Mouse (Mus musculus): ENCODE data around the gene Dnah11. TPM values are rescaled to one million over a fixed set of nuclear protein-coding genes. Genes with fewer than 3 reads are reported as not detected.

The Dnah11 gene
- total and polyA plus RNA-seq, 2 experiments: 0.12 to 0.18 TPM

DNA sequence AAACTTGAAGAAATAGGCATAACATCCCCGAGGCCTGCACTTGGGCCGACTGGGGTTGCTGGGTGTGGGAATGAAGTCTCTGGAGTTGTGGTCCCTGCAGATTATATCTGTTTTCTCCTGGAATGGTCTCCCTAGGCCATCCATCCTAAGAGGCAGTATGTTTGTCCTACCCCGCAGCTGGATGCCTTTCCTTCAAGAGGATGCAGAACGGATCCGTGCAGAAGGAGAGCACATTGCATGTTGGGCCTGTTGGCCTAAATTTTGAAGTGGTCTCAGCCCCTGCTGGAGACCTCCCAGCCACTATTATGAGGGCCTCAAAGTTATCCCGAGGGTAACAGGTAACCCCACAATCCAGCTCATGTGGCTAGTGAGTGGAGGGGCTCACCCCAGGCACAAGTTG, 350.2 kb downstream of the Dnah11 start:
- no peaks in the 10 kb centered on the region; the same call in 1 of the 2 replicates for H3K4me1 ChIP-seq (ENCODE audit: control insufficient read depth, insufficient read depth, low read length)

DNA sequence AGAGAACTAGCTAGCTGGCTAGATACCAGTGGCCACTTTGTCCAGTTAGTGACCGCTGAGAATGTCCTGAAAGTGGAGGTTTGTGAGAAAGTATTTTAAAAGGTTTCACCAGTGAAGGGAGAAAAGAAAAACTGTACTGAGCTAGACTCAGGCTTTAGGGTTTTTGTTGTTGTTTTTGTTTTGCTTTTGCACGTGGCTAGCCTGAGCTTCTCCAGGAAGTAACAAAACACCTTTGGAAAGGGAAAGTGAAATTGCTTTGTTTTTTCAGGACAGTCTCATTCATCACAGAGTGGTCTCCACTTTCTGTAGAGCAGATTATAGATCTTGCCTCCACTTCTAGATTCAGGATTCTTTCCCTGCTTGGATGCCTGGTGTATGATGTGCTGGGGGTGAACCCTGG, 353.9 kb downstream of the Dnah11 start:
- no peaks in the 10 kb centered on the region for H3K79me2 ChIP-seq (ENCODE audit: control insufficient read depth, insufficient read depth, low read length)
- H3K36me3 ChIP-seq (ENCODE audit: control insufficient read depth, insufficient read depth, low read length): no peaks in the 10 kb centered on the region
- no peak overlapping the region for H3K27ac ChIP-seq (replicated peaks; ENCODE audit: insufficient read depth, low read depth, low read length)
- H3K4me1 ChIP-seq (ENCODE audit: control insufficient read depth, insufficient read depth, low read length): no peaks in the 10 kb centered on the region; the same call in 1 of the 2 replicates
- DNase-seq (ENCODE audit: extremely low read depth, low read depth, low spot score): no peak
- no peak overlapping the region for H3K9ac ChIP-seq (ENCODE audit: low read depth, low read length)
- 17% methylated on average over 2 of the region's 2 CpGs for WGBS
- H3K4me3 ChIP-seq (ENCODE audit: insufficient read depth, low read depth, low read length): no peak overlapping the region
- H3K27me3 ChIP-seq (ENCODE audit: control insufficient read depth, insufficient read depth, low read length): no peaks in the 10 kb centered on the region
- TF ChIP-seq POLR2A (IDR thresholded peaks at IDR 0.05; ENCODE audit: extremely low read depth, insufficient read depth, low read length) (no peak), CTCF (IDR thresholded peaks at IDR 0.05; ENCODE audit: low read depth, low read length) (no peak)

More for the DNA sequence above, 350.2 kb downstream of the Dnah11 start:
- H3K27me3 ChIP-seq (ENCODE audit: control insufficient read depth, insufficient read depth, low read length): no peaks in the 10 kb centered on the region
- no peaks in the 10 kb centered on the region for H3K36me3 ChIP-seq (ENCODE audit: control insufficient read depth, insufficient read depth, low read length)
- no peak overlapping the region for H3K9ac ChIP-seq (ENCODE audit: low read depth, low read length)
- no peak for DNase-seq (ENCODE audit: extremely low read depth, low read depth, low spot score)
- no peaks in the 10 kb centered on the region for H3K79me2 ChIP-seq (ENCODE audit: control insufficient read depth, insufficient read depth, low read length)
- no peak overlapping the region for H3K27ac ChIP-seq (replicated peaks; ENCODE audit: insufficient read depth, low read depth, low read length)
- 97% methylated on average over 6 of the region's 6 CpGs for WGBS
- TF ChIP-seq CTCF (IDR thresholded peaks at IDR 0.05; ENCODE audit: low read depth, low read length) (no peak), POLR2A (IDR thresholded peaks at IDR 0.05; ENCODE audit: extremely low read depth, insufficient read depth, low read length) (no peak)
- no peak overlapping the region for H3K4me3 ChIP-seq (ENCODE audit: insufficient read depth, low read depth, low read length)

DNA sequence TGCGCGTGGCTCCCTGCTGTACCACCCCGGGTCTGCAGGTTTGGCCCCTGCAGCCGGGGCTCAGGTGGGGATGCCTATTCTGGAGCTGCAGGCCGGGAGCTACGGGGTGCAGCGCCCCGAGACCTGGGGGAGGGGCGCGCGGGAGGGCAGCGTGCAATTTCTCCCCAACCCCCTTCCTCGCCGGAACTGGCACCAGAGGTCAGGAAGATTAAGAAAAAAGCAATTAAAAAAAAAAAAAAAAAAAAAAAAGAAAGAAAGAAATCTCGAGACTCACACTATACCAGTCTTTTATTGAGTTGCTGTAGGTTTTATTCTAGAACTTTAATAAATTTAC, 354.8 kb downstream of the Dnah11 start:
- Histone ChIP-seq H3K79me2 (ENCODE audit: control insufficient read depth, insufficient read depth, low read length) (no peaks in the 10 kb centered on the region), H3K27me3 (ENCODE audit: control insufficient read depth, insufficient read depth, low read length) (no peaks in the 10 kb centered on the region), H3K9ac (ENCODE audit: low read depth, low read length) (peak overlapping the region; percentile 63), H3K27ac (replicated peaks; ENCODE audit: insufficient read depth, low read depth, low read length) (no peak overlapping the region), H3K36me3 (ENCODE audit: control insufficient read depth, insufficient read depth, low read length) (no peaks in the 10 kb centered on the region), H3K4me1 (ENCODE audit: control insufficient read depth, insufficient read depth, low read length) (no peaks in the 10 kb centered on the region; the same call in 1 of the 2 replicates), H3K4me3 (ENCODE audit: insufficient read depth, low read depth, low read length) (peak overlapping the region; percentile 52)
- DNase-seq (ENCODE audit: extremely low read depth, low read depth, low spot score): no peak
- TF ChIP-seq CTCF (IDR thresholded peaks at IDR 0.05; ENCODE audit: low read depth, low read length): no peak
- TF ChIP-seq POLR2A (IDR thresholded peaks at IDR 0.05; ENCODE audit: extremely low read depth, insufficient read depth, low read length): no peak
- WGBS: 1% methylated on average over 15 of the region's 15 CpGs

DNA sequence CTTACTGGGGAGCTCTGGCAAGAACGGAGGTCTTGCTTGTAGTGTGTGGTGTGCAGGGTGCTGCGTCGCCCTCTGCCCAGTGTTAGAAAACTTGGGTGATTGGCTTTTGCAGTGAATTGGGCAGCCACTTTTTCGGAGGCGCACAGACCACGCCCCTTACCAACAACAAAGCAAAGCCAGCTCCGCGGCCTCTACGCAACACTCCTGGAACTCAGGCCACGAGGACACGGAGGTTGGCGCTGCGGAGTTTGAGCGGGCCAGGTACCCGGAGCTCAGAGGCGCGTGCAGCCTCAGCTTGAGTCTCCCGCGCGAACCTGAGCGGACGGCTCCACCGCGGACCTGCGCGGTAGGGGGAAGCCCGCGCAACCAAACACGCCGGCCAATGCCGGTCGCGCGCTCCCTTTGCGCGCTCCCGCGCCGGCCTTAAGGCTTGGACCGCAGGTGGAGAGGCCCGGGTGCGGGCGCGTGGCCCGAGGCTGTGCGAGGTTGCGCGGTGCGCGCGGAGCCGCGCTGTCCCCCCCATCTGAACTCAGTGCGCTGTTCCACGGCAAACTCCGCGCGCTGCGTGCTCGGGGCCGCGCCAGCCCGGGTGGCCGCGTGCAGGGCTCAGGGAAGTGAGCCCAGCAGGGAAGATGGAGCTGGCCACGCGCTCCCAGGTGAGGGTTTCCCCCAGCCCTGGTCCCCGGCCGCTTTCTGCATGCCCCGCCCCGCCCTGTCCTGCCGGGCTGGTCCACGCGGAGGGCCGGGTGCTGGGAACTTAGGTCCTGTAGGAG, 355.4 kb downstream of the Dnah11 start:
- Histone ChIP-seq H3K4me1 (ENCODE audit: control insufficient read depth, insufficient read depth, low read length) (no peaks in the 10 kb centered on the region; the same call in 1 of the 2 replicates), H3K79me2 (ENCODE audit: control insufficient read depth, insufficient read depth, low read length) (no peaks in the 10 kb centered on the region), H3K27ac (replicated peaks; ENCODE audit: insufficient read depth, low read depth, low read length) (no peak overlapping the region), H3K9ac (ENCODE audit: low read depth, low read length) (peak overlapping the region; percentile 63), H3K4me3 (ENCODE audit: insufficient read depth, low read depth, low read length) (peak overlapping the region; percentile 52), H3K36me3 (ENCODE audit: control insufficient read depth, insufficient read depth, low read length) (no peaks in the 10 kb centered on the region), H3K27me3 (ENCODE audit: control insufficient read depth, insufficient read depth, low read length) (no peaks in the 10 kb centered on the region)
- under 1% methylated on average over 73 of the region's 75 CpGs for WGBS
- DNase-seq (ENCODE audit: extremely low read depth, low read depth, low spot score): peak; percentile 19
- TF ChIP-seq CTCF (IDR thresholded peaks at IDR 0.05; ENCODE audit: low read depth, low read length): no peak
- no peak for TF ChIP-seq POLR2A (IDR thresholded peaks at IDR 0.05; ENCODE audit: extremely low read depth, insufficient read depth, low read length)

DNA sequence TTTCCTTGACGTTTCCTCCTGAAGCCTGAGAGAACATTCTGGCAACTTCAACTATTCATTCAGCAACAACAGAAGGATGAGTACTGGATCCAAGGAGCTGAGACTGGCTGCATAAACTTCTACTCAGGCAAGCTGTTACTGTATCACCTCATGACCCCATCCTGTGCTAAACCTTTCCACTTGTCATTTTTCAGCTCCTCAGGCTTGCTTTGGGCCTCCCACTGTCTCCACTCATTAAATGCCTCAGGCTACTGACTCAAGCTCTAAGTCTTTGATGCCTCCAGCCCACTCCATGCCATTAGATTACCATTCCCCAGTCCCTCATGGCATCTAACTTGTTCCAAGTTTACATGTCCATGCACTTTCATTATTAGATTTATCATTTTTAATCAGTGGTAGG, 356.2 kb downstream of the Dnah11 start:
- TF ChIP-seq POLR2A (IDR thresholded peaks at IDR 0.05; ENCODE audit: extremely low read depth, insufficient read depth, low read length) (no peak), CTCF (IDR thresholded peaks at IDR 0.05; ENCODE audit: low read depth, low read length) (no peak)
- Histone ChIP-seq H3K4me1 (ENCODE audit: control insufficient read depth, insufficient read depth, low read length) (no peaks in the 10 kb centered on the region; the same call in 1 of the 2 replicates), H3K4me3 (ENCODE audit: insufficient read depth, low read depth, low read length) (no peak overlapping the region), H3K27ac (replicated peaks; ENCODE audit: insufficient read depth, low read depth, low read length) (no peak overlapping the region), H3K36me3 (ENCODE audit: control insufficient read depth, insufficient read depth, low read length) (no peaks in the 10 kb centered on the region), H3K79me2 (ENCODE audit: control insufficient read depth, insufficient read depth, low read length) (no peaks in the 10 kb centered on the region), H3K9ac (ENCODE audit: low read depth, low read length) (no peak overlapping the region), H3K27me3 (ENCODE audit: control insufficient read depth, insufficient read depth, low read length) (no peaks in the 10 kb centered on the region)
- DNase-seq (ENCODE audit: extremely low read depth, low read depth, low spot score): no peak
- whole genome bisulfite sequencing: 80% methylated on average over 1 of the region's 1 CpGs

DNA sequence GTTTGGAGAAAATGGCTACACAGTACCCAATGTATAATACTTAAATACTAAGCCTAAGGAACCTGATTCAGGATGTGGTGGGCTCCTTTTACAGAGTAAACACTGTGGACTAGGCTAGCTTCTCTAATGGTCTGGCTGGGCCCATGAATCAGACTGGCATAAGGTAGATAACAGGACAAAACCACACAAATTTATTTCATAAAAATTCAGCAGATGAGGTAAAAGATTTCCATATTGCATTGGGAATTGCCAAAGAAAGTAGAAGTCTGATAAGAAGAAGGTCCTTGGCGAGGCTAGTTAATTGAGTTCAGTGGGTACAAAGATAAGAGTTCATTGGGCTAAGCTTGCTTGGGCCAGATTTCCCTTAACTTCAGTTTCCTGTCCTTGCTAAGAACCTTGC, 358.1 kb downstream of the Dnah11 start:
- TF ChIP-seq CTCF (IDR thresholded peaks at IDR 0.05; ENCODE audit: low read depth, low read length) (no peak), POLR2A (IDR thresholded peaks at IDR 0.05; ENCODE audit: extremely low read depth, insufficient read depth, low read length) (no peak)
- 64% methylated on average over 1 of the region's 1 CpGs for WGBS
- DNase-seq (ENCODE audit: extremely low read depth, low read depth, low spot score): no peak

More for the DNA sequence above, 358.1 kb downstream of the Dnah11 start:
- Histone ChIP-seq H3K4me3 (ENCODE audit: insufficient read depth, low read depth, low read length) (no peak overlapping the region), H3K36me3 (ENCODE audit: control insufficient read depth, insufficient read depth, low read length) (no peaks in the 10 kb centered on the region), H3K9ac (ENCODE audit: low read depth, low read length) (no peak overlapping the region), H3K79me2 (ENCODE audit: control insufficient read depth, insufficient read depth, low read length) (no peaks in the 10 kb centered on the region), H3K4me1 (ENCODE audit: control insufficient read depth, insufficient read depth, low read length) (no peaks in the 10 kb centered on the region; the same call in 1 of the 2 replicates), H3K27ac (replicated peaks; ENCODE audit: insufficient read depth, low read depth, low read length) (no peak overlapping the region), H3K27me3 (ENCODE audit: control insufficient read depth, insufficient read depth, low read length) (peaks cover 3% of the 10 kb centered on the region; the same call in 1 of the 2 replicates)

Data from liver, adult 2 months (tissue).